Mouse (Mus musculus) pancreas, adult 10 weeks (tissue): ENCODE results near the gene Gmip. TPM values are rescaled to one million over a fixed set of nuclear protein-coding genes. Genes with fewer than 3 reads are reported as not detected.

Source experiments
- polyA plus RNA-seq: library from polyadenylated mRNA; stranded (reverse); fragments of 350-450 nt; fragmentation: Illumina TruSeq; extraction: RNeasy Lipid Tissue Mini Kit (QIAGEN cat#74804); gene quantifications from one replicate; pipeline ENCODE4 v1.2.3, GENCODE M21; 2015; ENCODE audit warnings: low read depth, low replicate concordance; ENCODE audit not compliant: insufficient read depth

Gmip gene
- polyA plus RNA-seq: 11.9 TPM

GRCm38 (mm10) chr8:69808094-69808863, at the start of gene Gmip:
TSS of gene Gmip (plus strand) at chr8:69808679.

GRCm38 (mm10) chr8:69774503-69775148, 33.9 kb upstream of the Gmip start, which contains the start of gene Gm20422:
TSS of gene Gm20422 (minus strand) at chr8:69774886.

GRCm38 (mm10) chr8:69790773-69791367, 17.6 kb upstream of the Gmip start, which contains the start of the genes Atp13a1 and Zfp866:
TSS of gene Atp13a1 (plus strand) at chr8:69791163.
TSS of gene Zfp866 (minus strand) at chr8:69791178.

GRCm38 (mm10) chr8:69822386-69823191, 14.1 kb downstream of the Gmip start, which contains the start of gene Lpar2:
TSS of gene Lpar2 (plus strand) at chr8:69822429.

GRCm38 (mm10) chr8:69832298-69832853, 23.9 kb downstream of the Gmip start, which contains the start of gene Pbx4:
TSS of gene Pbx4 (plus strand) at chr8:69832491.

Other genes starting within 250 kb of the Gmip start
- gene Zfp868, start 183.1 kb upstream of the Gmip start, polyA plus RNA-seq: 4.2 TPM
- 0.72 TPM for gene Zfp964, start 154.2 kb upstream of the Gmip start, polyA plus RNA-seq
- gene Zfp869, start 98.0 kb upstream of the Gmip start, polyA plus RNA-seq: 7.2 TPM
- gene Zfp963, start 58.7 kb upstream of the Gmip start, polyA plus RNA-seq: 2.7 TPM
- gene Gm20422, start 33.8 kb upstream of the Gmip start, polyA plus RNA-seq: not detected
- gene Atp13a1, start 17.5 kb upstream of the Gmip start, polyA plus RNA-seq: 21.2 TPM
- 4.9 TPM for gene Zfp866, start 17.5 kb upstream of the Gmip start, polyA plus RNA-seq
- gene Lpar2, start 13.8 kb downstream of the Gmip start, polyA plus RNA-seq: 0.54 TPM
- gene Pbx4, start 23.8 kb downstream of the Gmip start, polyA plus RNA-seq: 1.4 TPM
- gene Cilp2, start 79.0 kb downstream of the Gmip start, polyA plus RNA-seq: not detected
- gene Tssk6, start 93.5 kb downstream of the Gmip start, polyA plus RNA-seq: not detected
- 45.3 TPM for gene Ndufa13, start 93.9 kb downstream of the Gmip start, polyA plus RNA-seq
- not detected for gene Yjefn3, start 94.0 kb downstream of the Gmip start, polyA plus RNA-seq
- 7.8 TPM for gene Gatad2a, start 187.7 kb downstream of the Gmip start, polyA plus RNA-seq
- gene Mau2, start 234.1 kb downstream of the Gmip start, polyA plus RNA-seq: 15.9 TPM
- gene Sugp1, start 234.1 kb downstream of the Gmip start, polyA plus RNA-seq: 55.8 TPM